Mouse (Mus musculus) cortical plate, adult 2 months (tissue): ENCODE data around the gene Ank3.

Source experiments
- CTCF ChIP-seq: fragments of 200-500 bp; IDR thresholded peaks from 2 replicates; pipeline ENCODE4 v1.5.1; 2011; ENCODE audit warnings: mild to moderate bottlenecking, control low read depth, low read length; ENCODE audit not compliant: insufficient read depth; ENCODE audit errors: extremely low read depth
- POLR2A ChIP-seq: fragments of 200-500 bp; IDR thresholded peaks from 2 replicates; pipeline ENCODE4 v1.6.1; 2011; ENCODE audit warnings: mild to moderate bottlenecking, low read length, control low read depth; ENCODE audit not compliant: insufficient read depth; ENCODE audit errors: extremely low read depth

DNA sequence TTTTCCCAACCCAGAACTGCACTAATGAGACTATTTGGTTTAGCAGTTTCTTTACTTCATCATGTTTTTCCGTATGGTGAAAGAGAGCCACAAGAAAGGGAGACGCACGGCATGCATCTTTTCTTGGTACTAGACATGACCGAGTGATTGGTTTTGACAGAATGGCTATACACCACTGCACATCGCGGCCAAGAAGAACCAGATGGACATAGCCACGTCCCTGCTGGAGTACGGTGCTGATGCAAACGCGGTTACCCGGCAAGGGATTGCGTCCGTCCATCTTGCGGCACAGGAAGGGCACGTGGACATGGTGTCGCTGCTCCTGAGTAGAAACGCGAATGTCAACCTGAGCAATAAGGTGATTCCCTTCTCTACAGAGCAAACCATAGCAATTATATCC lies 493.6 kb downstream of the Ank3 start:
- TF ChIP-seq CTCF = no peak
- no peak for TF ChIP-seq POLR2A
